Mouse (Mus musculus): ENCODE results near the gene Pigl.

The Pigl gene

GRCm38 (mm10) chr11:62555896-62556412 is 97.7 kb downstream of the Pigl start:
- in situ Hi-C loops (cut with MboI, MseI): no loop called here

- in situ Hi-C loops (cut with MboI, MseI): no loop called here
These were observed 98.9 kb downstream of the Pigl start for GRCm38 (mm10) chr11:62557205-62557604.

GRCm38 (mm10) chr11:62558152-62558551 is 99.9 kb downstream of the Pigl start:
- in situ Hi-C loops (cut with MboI, MseI): no loop called here

GRCm38 (mm10) chr11:62558961-62559646 is 100.8 kb downstream of the Pigl start:
- in situ Hi-C loops (cut with MboI, MseI): no loop called here

GRCm38 (mm10) chr11:62560463-62561016 is 102.3 kb downstream of the Pigl start:
- in situ Hi-C loops (cut with MboI, MseI): no loop called here

- in situ Hi-C loops (cut with MboI, MseI): no loop called here
These were observed 105.3 kb downstream of the Pigl start for GRCm38 (mm10) chr11:62563590-62563989.

Measured in T-helper 17 cell (primary cell).